Mouse (Mus musculus) spleen, postnatal 14 days (tissue): Measurements from ENCODE around the gene Slc5a2.
A peak's percentile ranks its signal among the peaks of the same experiment; 100 is the strongest.

Experiments
- DNase-seq, 2 experiments: peaks; one replicate each; pipeline ENCODE4 v3.0.0; 2021 to 2022; ENCODE audit warnings: low spot score in 2 of 2

Slc5a2 gene

DNA sequence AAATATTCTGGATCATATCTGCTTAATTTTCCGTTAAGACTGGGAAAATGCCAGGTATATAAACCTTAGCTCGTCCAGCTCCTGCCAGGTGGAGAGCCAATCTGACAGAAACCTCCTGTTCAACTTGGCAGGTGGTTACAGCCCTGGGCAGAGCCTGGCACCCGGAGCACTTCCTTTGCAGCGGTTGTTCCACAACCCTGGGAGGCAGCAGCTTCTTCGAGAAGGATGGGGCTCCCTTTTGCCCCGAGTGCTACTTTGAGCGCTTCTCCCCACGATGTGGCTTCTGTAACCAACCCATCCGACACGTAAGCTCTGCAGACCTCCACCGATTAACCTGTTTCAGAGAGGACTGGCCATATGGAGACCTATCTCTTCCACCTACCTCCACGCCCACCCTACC, 13.5 kb upstream of the Slc5a2 start:
- DNase-seq, result peak in 1 of 2 experiments; percentile 4

DNA sequence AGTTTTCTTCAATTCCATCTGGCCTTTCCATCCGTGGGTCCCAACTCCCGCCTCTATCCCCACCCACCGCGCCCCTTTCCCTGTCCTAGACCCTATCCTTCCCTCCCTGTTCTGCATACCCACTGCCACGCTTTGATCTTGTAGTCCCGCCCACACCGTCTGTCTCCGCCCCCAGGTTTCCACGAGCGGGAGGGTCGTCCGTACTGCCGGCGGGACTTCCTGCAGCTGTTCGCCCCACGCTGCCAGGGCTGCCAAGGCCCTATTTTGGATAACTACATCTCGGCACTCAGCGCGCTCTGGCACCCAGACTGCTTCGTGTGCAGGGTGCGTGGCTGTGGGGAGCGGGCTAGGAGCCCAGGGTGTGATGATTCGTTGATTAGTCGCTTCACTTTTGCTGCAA, 12.8 kb upstream of the Slc5a2 start:
- no peak for DNase-seq

DNA sequence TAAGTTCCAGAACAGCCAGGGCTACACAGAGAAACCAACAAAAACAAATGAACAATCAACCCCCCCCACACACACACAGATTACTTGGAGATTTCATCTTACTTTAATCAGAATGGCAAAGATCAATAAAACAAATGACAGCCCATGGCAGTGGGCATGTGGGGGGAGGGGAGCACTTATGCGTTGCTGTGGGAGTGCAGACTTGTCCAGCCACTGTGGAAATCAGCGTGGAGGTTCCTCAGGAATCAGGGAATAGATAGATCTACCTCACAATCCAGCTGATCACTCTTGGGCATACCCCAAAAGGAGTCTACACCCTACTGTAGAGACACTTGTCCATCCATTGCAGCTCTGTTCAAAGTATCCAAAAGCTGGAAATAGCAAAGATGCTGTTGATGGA, 10.5 kb upstream of the Slc5a2 start:
- no peak for DNase-seq

DNA sequence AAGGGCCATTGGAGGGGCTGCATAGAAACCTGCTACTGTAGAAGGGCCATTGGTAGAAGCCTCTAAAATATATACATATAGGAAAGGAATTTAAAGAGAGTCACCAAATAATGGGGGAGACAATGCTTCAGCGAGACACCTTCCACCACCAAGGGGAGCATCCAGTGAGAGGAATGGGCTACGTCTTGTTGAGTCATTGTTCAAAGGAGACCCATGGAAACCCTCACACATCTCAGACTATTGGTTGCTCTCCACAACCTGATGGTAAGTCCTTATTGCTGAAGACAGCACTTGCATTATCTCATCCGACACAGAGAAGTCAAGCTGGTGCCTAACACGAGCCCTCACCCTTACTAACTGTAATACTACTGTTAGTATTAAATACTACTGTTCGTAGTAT, 9.7 kb upstream of the Slc5a2 start:
- no peak for DNase-seq

DNA sequence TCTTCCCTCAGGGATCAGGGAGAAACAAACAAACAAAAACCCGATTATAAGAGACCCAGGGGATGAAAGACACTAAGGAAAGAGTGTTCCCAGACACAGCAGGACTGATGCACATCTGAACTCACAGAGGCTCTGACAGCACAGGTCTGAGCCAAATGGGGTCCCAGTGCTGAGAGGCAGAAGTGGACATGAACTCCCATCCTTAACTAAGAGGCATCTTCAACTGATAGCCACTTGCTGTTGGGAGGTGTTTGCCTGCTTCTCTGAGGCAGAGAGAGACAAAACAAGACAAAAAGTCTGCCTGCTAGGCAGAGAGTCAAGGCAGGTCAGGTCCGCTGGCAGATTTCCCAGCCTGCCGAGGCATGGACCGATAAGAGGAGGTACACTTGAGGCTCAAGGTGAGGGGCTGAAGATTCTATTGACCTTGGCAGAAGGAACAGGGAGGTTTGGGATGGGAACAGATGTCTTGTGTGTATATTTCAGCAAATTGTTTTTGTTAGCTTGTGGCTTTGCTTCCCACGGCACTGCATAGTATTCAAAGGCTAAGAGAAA, 8.6 kb upstream of the Slc5a2 start:
- DNase-seq, result no peak

DNA sequence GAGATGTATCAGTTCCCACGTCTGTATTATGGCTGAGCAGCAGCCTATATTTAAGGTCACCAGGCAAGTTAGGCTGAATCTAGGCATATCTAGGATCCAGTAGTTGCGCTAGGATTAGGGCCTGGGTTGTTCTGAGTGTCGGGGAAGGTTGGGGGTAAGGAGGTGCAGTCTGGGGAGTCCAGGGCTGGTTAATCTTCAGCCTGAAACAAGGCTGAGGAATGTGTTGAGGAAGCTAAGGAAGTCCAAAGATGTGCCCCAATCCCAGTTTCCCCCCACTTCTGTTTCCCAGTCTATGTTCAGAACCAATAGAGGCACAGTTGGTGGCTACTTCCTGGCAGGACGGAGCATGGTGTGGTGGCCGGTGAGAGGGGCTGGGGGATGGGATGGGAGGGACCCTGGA, 599 bp downstream of the Slc5a2 start:
- no peak for DNase-seq

DNA sequence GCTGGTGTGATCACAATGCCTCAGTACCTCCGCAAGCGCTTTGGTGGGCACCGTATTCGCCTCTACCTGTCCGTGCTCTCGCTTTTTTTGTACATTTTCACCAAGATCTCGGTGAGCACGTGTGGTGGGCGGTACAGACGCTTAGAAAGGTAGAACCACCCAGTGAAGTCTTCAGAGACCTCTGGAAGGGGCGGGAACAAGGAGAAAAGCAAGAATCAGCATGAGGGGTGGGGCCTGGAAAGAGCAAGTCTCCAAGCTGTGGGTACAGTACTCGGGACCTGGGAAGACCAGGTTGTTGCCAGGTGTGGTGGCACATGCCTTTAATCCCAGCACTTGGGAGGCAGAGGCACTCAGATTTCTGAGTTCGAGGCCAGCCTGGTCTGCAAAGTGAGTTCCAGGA, 1.9 kb downstream of the Slc5a2 start:
- DNase-seq, result no peak

DNA sequence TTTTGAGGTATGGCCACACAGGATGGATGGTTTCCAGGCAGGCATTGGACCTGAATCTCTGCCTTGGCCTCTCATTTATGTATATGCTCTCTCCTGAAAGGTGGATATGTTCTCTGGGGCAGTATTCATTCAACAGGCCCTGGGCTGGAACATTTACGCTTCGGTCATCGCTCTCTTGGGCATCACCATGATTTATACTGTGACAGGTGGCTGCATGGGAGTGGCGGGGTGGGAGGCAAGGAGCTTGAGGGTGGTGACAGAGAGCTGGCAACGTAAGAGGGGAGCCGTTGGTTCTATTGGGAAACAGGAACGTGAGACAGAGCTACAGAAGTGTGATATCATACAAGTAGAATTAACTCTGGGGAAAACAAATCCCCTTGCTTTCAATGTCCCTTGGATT, 2.4 kb downstream of the Slc5a2 start:
- no peak for DNase-seq

DNA sequence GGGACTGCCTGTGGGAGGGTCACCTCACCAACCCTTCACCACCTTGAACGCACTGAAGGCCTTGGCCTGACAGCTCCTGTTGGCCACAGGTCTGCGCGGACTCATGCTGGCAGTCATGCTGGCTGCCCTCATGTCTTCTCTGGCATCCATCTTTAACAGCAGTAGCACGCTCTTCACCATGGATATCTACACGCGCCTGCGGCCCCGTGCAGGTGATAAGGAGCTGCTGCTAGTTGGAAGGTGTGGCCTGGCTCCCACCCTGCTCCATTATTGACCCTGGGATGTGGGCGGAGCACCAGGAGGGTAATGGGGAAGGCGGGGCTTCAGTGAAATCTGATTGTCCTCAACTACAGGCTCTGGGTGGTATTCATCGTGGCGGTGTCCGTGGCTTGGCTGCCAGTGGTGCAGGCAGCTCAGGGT, 5.0 kb downstream of the Slc5a2 start:
- no peak for DNase-seq

DNA sequence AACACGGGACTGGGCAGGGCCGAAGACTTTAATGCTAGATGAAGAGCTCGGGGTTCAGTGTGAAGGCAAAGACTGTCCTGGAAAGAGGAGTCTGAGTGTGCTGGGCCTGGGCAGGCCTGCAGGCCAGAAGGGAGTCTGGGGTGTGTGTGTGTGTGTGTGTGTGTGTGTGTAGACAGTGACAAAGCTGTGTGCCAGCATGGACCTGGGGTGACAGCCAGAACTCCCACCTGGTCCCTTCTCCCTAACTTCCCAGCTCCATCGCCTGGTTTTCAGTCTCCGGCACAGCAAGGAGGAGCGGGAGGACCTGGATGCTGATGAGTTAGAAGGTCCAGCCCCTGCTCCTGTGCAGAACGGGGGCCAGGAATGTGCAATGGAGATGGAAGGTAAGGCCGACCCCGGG, 6.0 kb downstream of the Slc5a2 start:
- no peak for DNase-seq

DNA sequence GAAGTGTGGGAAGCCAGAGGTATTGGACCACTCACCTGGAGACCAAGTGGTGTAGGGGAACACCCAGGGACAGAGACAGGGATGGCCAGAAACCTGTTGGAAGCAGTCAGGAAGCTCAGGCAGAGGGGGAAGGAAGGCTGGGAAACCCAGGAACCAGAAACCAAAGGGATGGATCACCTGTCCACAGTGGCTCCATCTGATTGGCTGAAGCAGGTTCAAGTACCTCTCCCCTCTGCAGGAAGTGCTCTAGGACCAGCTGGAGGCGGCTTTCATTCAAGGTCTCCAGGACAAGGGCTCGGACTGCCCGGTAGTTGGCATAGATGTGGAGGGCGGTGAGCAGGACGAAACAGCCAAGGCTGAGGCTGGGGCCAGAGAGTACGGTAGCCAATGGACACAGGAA, 10.6 kb downstream of the Slc5a2 start:
- DNase-seq, result no peak

DNA sequence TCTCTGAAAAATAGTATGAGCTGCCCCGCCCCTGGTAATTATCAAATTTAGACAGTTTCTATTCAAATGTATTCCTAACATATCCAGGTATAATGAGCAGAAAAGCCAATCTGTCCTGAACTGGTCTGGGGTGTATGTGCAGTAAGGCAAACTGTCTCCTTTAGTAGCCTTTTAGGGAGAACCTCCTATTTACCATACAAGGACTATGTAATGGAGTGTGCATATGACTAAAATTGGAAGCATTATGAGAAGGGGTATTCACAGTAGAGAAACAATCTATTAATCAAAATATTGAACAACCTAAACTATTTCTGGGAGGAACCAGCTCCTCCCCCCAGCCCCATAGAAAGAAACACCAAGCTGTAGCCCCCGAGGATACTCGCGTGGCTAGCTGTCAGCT, 14.3 kb downstream of the Slc5a2 start:
- no peak for DNase-seq

DNA sequence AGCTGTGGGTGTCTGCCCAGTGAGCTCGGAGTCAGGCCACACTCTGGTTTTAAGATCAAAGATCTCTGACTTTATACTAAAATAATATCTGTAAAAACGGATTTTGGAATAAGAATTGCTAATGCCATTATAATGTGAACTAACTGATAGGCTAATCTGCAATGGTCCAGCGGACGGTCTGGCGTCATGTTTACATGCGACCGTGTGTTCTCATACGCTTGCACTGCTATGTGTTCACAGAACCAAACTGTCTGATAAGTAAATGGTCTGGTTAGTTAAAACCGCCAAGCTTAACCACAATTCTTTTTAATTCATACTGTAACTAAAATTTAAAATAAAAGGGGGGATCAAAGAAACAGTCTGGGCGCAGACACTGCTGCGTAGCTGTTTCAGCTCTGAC, 16.3 kb downstream of the Slc5a2 start:
- DNase-seq, result no peak

DNA sequence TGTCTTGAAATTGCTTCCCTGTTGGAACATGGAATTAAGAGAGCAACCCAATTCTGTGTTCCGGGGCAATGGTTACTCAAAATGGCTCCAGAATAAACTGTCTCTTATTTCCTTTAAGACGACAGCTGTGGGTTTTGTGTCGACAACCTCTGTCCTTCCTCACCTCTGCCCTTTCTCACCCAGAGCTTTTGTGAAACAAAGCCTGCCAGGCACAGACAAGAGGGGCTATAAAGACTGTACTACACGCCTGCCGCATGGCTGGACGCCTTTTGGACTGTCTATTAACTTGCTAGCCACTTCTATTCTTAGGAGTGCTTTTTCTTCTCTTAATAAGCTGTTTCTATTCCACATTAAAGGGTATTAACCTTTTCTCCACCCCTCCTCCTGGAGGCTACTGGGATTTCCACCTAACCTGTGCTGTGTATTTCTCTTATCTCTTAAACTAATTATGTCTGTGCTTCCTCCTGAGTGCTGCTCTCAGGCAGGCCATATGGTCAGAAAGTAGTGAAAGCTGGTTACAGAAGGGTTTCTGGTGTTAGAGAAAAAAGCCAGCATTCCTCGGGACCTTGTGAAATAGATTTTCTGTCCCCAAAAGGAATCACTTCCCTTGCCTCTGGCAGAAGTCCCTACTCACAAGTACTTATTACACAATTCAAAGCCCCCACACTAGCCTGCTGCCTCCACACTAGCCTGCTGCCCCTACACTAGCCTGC, 17.2 kb downstream of the Slc5a2 start:
- DNase-seq, result no peak

DNA sequence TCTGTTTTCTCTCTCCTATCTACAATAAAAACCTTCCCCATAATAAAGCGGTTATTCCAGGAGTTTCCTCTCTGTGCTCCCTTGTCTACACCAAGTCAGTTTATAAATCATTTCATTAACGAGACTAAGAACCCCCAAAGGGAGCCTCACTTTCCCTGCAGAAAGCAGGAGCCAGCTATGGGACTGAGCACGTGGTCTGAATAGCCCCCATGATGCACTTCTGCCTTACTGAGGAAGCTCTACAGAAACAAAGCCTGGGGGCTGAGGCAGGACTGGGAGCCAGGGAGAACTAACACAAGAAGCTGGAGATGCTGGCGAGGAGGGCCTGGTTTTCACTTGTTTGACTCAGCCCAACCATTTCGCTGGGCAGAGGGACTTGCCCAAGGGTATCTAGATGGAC, 18.6 kb downstream of the Slc5a2 start:
- DNase-seq, result no peak

DNA sequence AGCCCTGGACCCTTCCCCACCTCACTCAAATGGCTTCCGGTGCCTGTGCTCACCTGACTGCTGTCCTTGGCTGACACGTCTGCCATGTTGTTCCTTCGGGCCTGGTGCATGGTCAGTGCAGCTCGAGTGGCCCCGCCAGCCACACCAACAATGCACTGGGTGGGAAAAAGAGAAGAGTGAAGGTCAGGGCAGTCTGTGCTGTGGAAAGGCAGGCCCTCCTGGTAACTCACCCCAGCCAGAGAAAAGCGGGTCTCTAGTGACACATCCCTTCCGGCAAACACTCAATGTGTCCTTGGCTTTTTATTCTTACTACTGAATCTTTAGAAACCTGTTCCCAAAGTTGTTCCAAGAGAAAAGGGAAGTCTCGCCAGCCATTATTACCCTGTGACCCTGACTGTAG, 19.6 kb downstream of the Slc5a2 start:
- DNase-seq, result no peak

DNA sequence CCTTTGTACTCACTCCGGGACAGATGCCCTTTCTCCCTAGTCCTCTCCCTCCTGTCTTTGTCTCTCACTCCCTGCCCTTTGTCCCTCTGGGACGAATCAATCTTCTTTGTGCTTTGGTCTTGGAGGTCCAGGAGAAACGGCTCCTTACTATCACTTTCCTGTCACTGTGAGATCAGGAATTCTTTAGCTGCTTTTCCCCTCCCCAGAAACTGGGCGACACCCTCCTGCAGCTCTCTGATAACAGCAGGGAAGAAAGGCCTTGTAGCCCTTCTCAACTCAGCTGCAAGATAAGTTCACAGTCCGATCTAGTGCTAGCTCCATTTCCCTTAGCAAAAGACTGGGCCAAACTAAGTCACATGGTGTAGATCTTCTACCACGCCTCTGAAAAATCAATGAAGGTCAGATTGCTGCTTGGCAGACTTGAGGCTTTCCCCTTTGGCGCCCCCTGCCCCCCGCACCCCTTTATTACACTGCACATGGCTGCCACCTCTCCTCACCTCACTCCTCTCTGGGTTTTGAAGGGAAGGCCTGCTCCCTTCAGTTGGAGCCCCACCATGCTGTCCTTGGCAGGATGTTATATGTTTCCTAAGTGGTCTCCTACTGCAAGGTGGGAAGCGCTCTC, 23.6 kb downstream of the Slc5a2 start:
- peak in 1 of 2 experiments; percentile 31 for DNase-seq

DNA sequence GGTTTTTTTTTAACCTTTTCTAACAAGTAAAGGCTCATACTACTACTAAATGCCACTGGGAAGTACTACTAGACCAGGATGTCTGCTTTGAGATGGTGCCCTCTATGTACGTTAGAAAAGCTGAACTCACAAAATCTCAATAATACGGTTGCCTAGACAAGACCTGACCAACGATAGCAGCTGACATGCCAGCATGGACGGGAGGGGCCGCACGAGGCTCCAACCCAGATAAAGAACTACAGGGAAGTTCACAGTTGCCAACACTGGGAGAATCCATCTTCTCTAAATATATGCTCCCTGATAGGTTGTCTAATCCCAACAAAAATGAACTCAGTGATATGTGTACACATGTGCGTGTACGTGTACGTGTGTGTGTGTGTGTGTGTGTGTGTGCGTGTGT, 29.3 kb downstream of the Slc5a2 start:
- no peak for DNase-seq

DNA sequence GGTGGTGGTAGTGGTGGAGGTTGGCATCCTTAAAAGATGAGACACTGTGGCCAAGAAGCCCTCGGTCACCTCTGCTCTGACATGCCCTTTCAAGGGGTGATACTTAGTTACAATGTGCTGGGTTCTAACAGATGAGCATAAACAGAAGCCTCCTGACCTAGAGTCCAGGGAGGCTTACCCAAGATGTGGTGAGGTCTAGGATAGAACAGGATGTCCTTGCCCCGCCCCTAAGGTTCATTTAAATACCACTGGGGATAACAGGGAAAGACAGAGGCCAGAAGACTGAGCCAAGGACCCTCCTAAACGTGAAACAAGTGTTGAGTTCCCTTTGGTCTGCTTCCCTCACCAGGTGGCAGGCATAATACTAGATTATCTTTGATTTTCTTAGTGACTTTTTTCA, 31.1 kb downstream of the Slc5a2 start:
- no peak for DNase-seq

DNA sequence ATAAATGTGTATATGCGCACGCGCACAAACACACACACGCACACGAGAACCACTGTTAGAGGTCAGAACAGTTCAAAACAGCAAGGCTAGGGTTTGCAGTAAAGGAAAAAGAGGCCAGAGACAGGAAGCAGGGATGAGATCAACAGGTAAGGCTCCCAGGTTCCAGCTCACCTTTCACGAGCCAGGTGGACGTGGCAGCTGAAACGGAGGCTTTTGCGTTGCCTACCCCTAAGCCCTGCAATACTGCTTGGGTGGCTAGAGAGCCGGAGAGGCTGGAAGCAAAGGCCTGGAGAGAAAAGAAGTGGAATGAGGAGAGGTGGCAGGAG, 31.8 kb downstream of the Slc5a2 start:
- DNase-seq, result no peak

DNA sequence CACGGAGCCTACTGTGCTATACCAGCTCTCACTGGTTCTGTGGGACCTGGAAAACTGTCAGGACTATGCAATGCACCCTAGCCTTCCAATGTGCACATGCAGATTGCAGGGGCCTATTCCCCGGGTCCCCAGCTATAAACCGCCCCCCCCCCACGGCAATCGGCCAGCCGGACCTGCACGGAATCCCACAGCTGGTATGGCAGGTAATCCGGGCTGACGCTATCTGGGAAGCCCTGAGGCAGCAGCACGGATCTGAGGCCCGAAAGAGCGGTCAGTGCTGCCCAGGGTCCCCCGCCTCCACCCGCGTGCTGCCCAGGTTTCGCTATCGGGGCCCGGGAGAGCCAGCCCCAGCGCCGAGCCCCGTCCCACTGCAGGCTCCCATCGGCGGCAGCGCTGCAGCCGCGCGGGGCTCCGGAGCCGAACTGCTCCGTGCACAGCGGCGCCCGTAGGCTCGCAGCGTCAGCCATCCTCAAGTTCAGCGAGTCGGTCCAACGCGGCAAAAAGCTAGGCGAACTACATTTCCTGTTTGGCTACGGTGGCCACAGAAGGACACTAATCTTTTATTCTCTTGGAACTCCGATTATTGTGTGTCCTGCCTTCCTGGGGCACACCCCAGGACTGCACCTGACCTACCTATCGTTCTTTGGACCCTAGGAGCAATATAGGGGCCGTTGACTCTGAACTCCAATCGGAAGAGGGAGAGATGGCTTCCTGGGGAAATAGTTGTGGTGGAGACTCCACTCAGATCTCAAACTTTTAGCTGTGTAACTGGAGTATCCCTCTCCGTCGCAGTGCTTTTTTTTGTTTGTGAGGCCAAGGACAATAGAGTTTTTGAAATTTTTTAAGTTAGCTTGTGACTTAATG, 32.4 kb downstream of the Slc5a2 start, which contains the start of gene BC017158:
Gene BC017158, minus strand, starts transcription at position 554 of the 864 bp plus-strand sequence.
- DNase-seq, result peak; percentile 42 to 57

DNA sequence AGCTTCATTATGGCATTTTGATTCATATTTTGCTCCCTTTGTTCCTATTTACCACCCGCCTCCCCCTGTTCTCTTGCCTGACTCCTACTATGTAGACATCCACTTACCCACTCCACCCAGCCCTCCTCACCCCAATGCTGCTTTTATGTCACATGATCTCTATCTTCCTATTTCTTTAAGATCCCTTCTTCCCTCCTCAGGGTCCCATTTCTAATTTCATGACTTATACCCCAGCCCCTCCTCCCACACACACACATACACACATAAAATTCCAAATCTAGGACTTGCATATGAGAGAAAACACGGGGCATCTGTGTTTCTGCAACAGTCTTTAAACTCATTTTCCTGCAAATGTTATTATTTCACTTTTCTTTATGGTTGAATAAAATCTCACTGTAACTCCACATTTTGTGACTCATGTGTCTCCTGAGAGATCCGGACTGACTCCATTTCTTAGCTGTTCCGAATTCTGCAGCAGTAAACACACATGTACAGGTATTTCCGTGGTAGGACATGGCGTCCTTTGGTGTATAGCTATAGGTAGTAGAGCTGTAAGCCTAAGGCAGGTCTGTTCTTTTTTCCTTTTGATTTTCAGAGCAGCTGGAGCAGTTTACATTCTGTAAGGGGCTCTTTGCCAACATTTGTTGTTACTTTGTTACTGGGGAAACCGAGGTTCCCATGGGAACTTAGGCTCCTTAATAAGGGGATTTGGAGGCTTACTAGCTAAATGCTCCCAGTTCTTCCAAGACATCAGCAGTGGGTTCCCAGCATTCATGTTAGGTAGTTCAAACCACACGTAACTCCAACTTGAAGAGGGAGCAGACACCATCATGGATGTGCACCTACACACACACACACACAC, 33.3 kb downstream of the Slc5a2 start:
- no peak for DNase-seq
